In the genomic region with DNA sequence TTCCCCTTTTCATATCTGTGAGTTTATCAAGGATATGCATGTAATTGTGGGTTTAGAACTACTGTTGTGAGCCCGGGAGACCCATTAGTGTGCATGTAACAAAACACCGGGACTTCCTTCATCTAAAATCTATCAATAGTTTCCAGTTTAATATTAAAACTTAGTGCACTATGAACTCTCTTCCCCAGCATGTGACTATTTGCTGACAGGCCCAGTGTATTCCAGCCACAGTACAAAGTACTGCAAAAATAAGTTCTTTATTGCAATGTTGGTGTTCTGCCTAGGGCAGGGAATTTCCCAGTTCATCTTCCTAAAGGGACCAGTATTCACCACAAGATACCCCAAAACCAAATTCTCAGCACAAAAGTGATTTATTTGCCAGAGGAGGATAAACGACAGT, we compare ENCODE assay signal across 21 mouse cellular contexts.
DNase-seq lines count a peak whose midpoint lies in the region; ATAC-seq lines count a peak whose summit lies in the region.
"Had no signal": no experiment of that assay in that cellular context is flagged by ENCODE, and none has a peak within 500 bp of the region (broad histone marks: within the 10 kb centered on the region; RNA-seq: fewer than 3 reads in every experiment).

No protein-coding gene starts in this region.

- no peak overlapping the region for H3K27ac ChIP-seq in kidney, embryonic 15.5 days
- no peak overlapping the region for H3K27ac ChIP-seq in kidney, embryonic 16.5 days (ENCODE audit: low read length)
- H3K27ac ChIP-seq: embryonic facial prominence, embryonic 13.5 days; embryonic facial prominence, embryonic 15.5 days; forebrain, embryonic 10.5 days; forebrain, embryonic 12.5 days had no signal

- no peak overlapping the region for H3K9ac ChIP-seq in kidney, embryonic 15.5 days
- no peak overlapping the region for H3K9ac ChIP-seq in kidney, embryonic 16.5 days (replicated peaks; ENCODE audit: low read length)
- H3K9ac ChIP-seq: embryonic facial prominence, embryonic 13.5 days; embryonic facial prominence, embryonic 15.5 days; forebrain, embryonic 12.5 days had no signal

- no peaks in the 10 kb centered on the region for H3K27me3 ChIP-seq in kidney, embryonic 15.5 days
- H3K27me3 ChIP-seq in kidney, embryonic 16.5 days (ENCODE audit: insufficient read depth, low read length): no peaks in the 10 kb centered on the region
- H3K27me3 ChIP-seq: embryonic facial prominence, embryonic 13.5 days; embryonic facial prominence, embryonic 15.5 days; forebrain, embryonic 12.5 days had no signal

- no peak overlapping the region for H3K4me2 ChIP-seq in kidney, embryonic 15.5 days
- H3K4me2 ChIP-seq in kidney, embryonic 16.5 days (replicated peaks; ENCODE audit: low read depth, low read length): no peak overlapping the region
- H3K4me2 ChIP-seq: embryonic facial prominence, embryonic 13.5 days; embryonic facial prominence, embryonic 15.5 days; forebrain, embryonic 12.5 days had no signal

- no peaks in the 10 kb centered on the region for H3K4me1 ChIP-seq in kidney, embryonic 15.5 days
- no peaks in the 10 kb centered on the region for H3K4me1 ChIP-seq in kidney, embryonic 16.5 days (ENCODE audit: insufficient read depth, low read length)
- H3K4me1 ChIP-seq: embryonic facial prominence, embryonic 13.5 days; embryonic facial prominence, embryonic 15.5 days; forebrain, embryonic 10.5 days; forebrain, embryonic 12.5 days had no signal

- no peak overlapping the region for H3K4me3 ChIP-seq in kidney, embryonic 15.5 days (replicated peaks)
- no peak overlapping the region for H3K4me3 ChIP-seq in kidney, embryonic 16.5 days (ENCODE audit: low read length)
- H3K4me3 ChIP-seq: embryonic facial prominence, embryonic 13.5 days; embryonic facial prominence, embryonic 15.5 days; erythroblast, embryonic 14.5 days; forebrain, embryonic 10.5 days; forebrain, embryonic 12.5 days had no signal

- H3K36me3 ChIP-seq in kidney, embryonic 15.5 days: no peaks in the 10 kb centered on the region
- no peaks in the 10 kb centered on the region for H3K36me3 ChIP-seq in kidney, embryonic 16.5 days (ENCODE audit: insufficient read depth, low read length)
- H3K36me3 ChIP-seq: embryonic facial prominence, embryonic 13.5 days; embryonic facial prominence, embryonic 15.5 days; forebrain, embryonic 10.5 days; forebrain, embryonic 12.5 days had no signal

- ATAC-seq in kidney, embryonic 15.5 days (replicated peaks; ENCODE audit: low FRiP score): no peak
- ATAC-seq in kidney, embryonic 16.5 days (ENCODE audit: low FRiP score, low TSS enrichment): no peak
- ATAC-seq: forebrain, embryonic 14.5 days; forebrain, embryonic 16.5 days had no signal

- no peaks in the 10 kb centered on the region for H3K9me3 ChIP-seq in kidney, embryonic 15.5 days (replicated peaks)
- no peaks in the 10 kb centered on the region for H3K9me3 ChIP-seq in kidney, embryonic 16.5 days (ENCODE audit: low read length)
- H3K9me3 ChIP-seq: embryonic facial prominence, embryonic 13.5 days; embryonic facial prominence, embryonic 15.5 days; forebrain, embryonic 10.5 days; forebrain, embryonic 12.5 days had no signal

- WGBS in kidney, embryonic 15.5 days: 87% methylated on average over 3 of the region's 3 CpGs
- WGBS in kidney, embryonic 16.5 days: 79% methylated on average over 3 of the region's 3 CpGs

- DNase-seq in kidney, adult 8-10 months: peak; percentile 3 to 4
- DNase-seq in kidney, postnatal 36 days: peak; percentile 1 to 11
- DNase-seq: adrenal gland, adult 2 months; adrenal gland, postnatal 10 days; adrenal gland, postnatal 25 days; cerebellum, adult 11 months; cerebellum, adult 18-20 months; cerebellum, adult 8-10 months; cerebellum, adult 9-11 months; cerebellum, postnatal 14 days; cerebellum, postnatal 36 days; embryo, embryonic 11 days had no signal
